Mouse (Mus musculus): ENCODE measurements around the gene Anapc5. TPM values are rescaled to one million over a fixed set of nuclear protein-coding genes. Genes with fewer than 3 reads are reported as not detected.

The Anapc5 gene
- total RNA-seq (2023), result 100 to 1,000 TPM; 264 to 271 TPM

GRCm38 (mm10) chr5:122820777-122821523 lies at the start of gene Anapc5:
Gene Anapc5, minus strand, starts transcription at chr5:122821339.

GRCm38 (mm10) chr5:122849521-122850318 lies 28.6 kb upstream of the Anapc5 start, which contains the start of gene Rnf34:
Gene Rnf34, plus strand, starts transcription at chr5:122850048.

GRCm38 (mm10) chr5:122779277-122779834 lies 41.8 kb downstream of the Anapc5 start, which contains the start of gene Camkk2:
Gene Camkk2, minus strand, starts transcription at chr5:122779409.

Other genes with a start within 250 kb of the Anapc5 start
- 1 to 10 TPM; 2.9 to 4.2 TPM for gene Ift81, start 206.8 kb downstream of the Anapc5 start, total RNA-seq (2023)
- gene P2rx7, start 177.4 kb downstream of the Anapc5 start, total RNA-seq (2023), result 10 to 100 TPM; 39.5 to 54.2 TPM
- 10 to 100 TPM; 48.5 to 52.1 TPM for gene P2rx4, start 113.8 kb downstream of the Anapc5 start, total RNA-seq (2023)
- gene Camkk2, start 41.9 kb downstream of the Anapc5 start, total RNA-seq (2023), result 10 to 100 TPM; 24.0 to 25.5 TPM
- gene Rnf34, start 28.7 kb upstream of the Anapc5 start, total RNA-seq (2023), result 10 to 100 TPM; 25.6 to 30.4 TPM
- 10 to 100 TPM; 60.5 to 66.5 TPM for gene Kdm2b, start 168.5 kb upstream of the Anapc5 start, total RNA-seq (2023)
- 10 to 100 TPM; 73.3 to 78.4 TPM for gene Orai1, start 193.7 kb upstream of the Anapc5 start, total RNA-seq (2023)
- not detected for gene Morn3, start 225.7 kb upstream of the Anapc5 start, total RNA-seq (2023)
- 1 to 10 TPM; 7.0 to 7.8 TPM for gene Tmem120b, start 247.1 kb upstream of the Anapc5 start, total RNA-seq (2023)

Data from T-cell, adult 66 days (primary cell).